Mouse (Mus musculus) testis, adult 2 months (tissue): ENCODE measurements at regions not wholly inside any gene's neighbourhood (a gene's known extent, or its start where the extent isn't known, plus 50 kb on each side); places are given as distances from the start of the nearest gene placed in this dataset.

Experiments
- CTCF ChIP-seq: fragments of 200-500 bp; IDR thresholded peaks from 2 replicates; pipeline ENCODE4 v1.5.1; 2012; ENCODE audit warnings: low read depth, mild to moderate bottlenecking, inconsistent platforms, low read length, moderate library complexity; ENCODE audit not compliant: control insufficient read depth, insufficient read depth, insufficient replicate concordance
- POLR2A ChIP-seq: fragments of 200-500 bp; IDR thresholded peaks from 2 replicates; pipeline ENCODE4 v1.6.1; 2012; ENCODE audit warnings: low read depth, mild to moderate bottlenecking, inconsistent platforms, low read length, moderate library complexity; ENCODE audit not compliant: control insufficient read depth

- no peak for TF ChIP-seq CTCF
- no peak for TF ChIP-seq POLR2A
These were observed 145.2 kb upstream of the Zmiz1 start for GRCm38 (mm10) chr14:25313693-25314240.
